Mouse (Mus musculus) kidney, postnatal 0 days (tissue): ENCODE results near the gene Slc24a1. TPM values are rescaled to one million over a fixed set of nuclear protein-coding genes. Genes with fewer than 3 reads are reported as not detected.

ENCODE experiments used
- ATAC-seq: fragments of 200-750 bp; cut with Nextera tagmentation; replicated peaks from 2 replicates; pipeline ENCODE4 v1.8.0; 2017; ENCODE audit warnings: low read depth, moderate number of reproducible peaks, moderate TSS enrichment, moderate library complexity; ENCODE audit not compliant: low FRiP score
- DNase-seq: peaks from one replicate; pipeline ENCODE4 v3.0.0-alpha.2; 2016; ENCODE audit warnings: low spot score
- H3K27ac ChIP-seq: fragments of 300-500 bp; sonication (generic); 2 replicates; pipeline ENCODE4 v1.5.1; 2014; ENCODE audit warnings: mild to moderate bottlenecking
- H3K27me3 ChIP-seq: fragments of 300-500 bp; sonication (generic); 2 replicates; pipeline ENCODE4 v1.6.1; 2014; ENCODE audit warnings: low read length, mixed read lengths; ENCODE audit not compliant: insufficient read depth
- H3K36me3 ChIP-seq: fragments of 300-500 bp; sonication (generic); 2 replicates; pipeline ENCODE4 v1.6.1; 2014; ENCODE audit warnings: low read length, mixed read lengths; ENCODE audit not compliant: insufficient read depth
- H3K4me1 ChIP-seq: fragments of 300-500 bp; sonication (generic); replicated peaks from 2 replicates; pipeline ENCODE4 v1.6.1; 2014; ENCODE audit warnings: antibody characterized with exemption, low read length, mixed read lengths; ENCODE audit not compliant: insufficient read depth
- H3K4me2 ChIP-seq: fragments of 300-500 bp; sonication (generic); 2 replicates; pipeline ENCODE4 v1.6.1; 2014; ENCODE audit warnings: mild to moderate bottlenecking, low read length, moderate library complexity, mixed read lengths
- H3K4me3 ChIP-seq: fragments of 300-500 bp; sonication (generic); replicated peaks from 2 replicates; pipeline ENCODE4 v1.5.1; 2014; ENCODE audit warnings: low read depth, low read length
- H3K9ac ChIP-seq: fragments of 300-500 bp; sonication (generic); 2 replicates; pipeline ENCODE4 v1.6.1; 2014; ENCODE audit warnings: low read depth, low read length
- H3K9me3 ChIP-seq: fragments of 300-500 bp; sonication (generic); replicated peaks from 2 replicates; pipeline ENCODE4 v1.6.1; 2016; ENCODE audit warnings: low read length, inconsistent platforms, mixed read lengths
- CTCF ChIP-seq: IDR thresholded peaks from 2 replicates; pipeline ENCODE4 v1.5.1; 2016; ENCODE audit warnings: antibody characterized with exemption, low read depth, mild to moderate bottlenecking, moderate library complexity
- WGBS: fragments of 180-500 bp; shearing (Covaris S2); extraction: QIAGEN DNeasy Blood & Tissue Kit; methylation state at CpG from one replicate; pipeline ENCODE4 v1.1.7; 2014; 5-methylcytosine and 5-hydroxymethylcytosine counted together
- microRNA-seq: library from miRNA; unstranded; fragments of <30 nt; microRNA quantifications from one replicate; pipeline ENCODE4, GENCODE M21; 2016
- polyA plus RNA-seq: library from polyadenylated mRNA; unstranded; fragments of >200 nt; fragmentation: Nextera tagmentation; extraction: Ambion mirVana; gene quantifications from 2 replicates; pipeline ENCODE4 v1.2.1, GENCODE M21; 2015

The Slc24a1 gene
- polyA plus RNA-seq, 1 experiment from 2014 or later: not detected

- DNase-seq: no peak
- 90% methylated on average over 10 of the region's 10 CpGs for WGBS
- no peaks in the 10 kb centered on the region for H3K4me1 ChIP-seq
These were observed 54.8 kb downstream of the Slc24a1 start for GRCm38 (mm10) chr9:64896605-64897004.

GRCm38 (mm10) chr9:64886008-64886407, 65.4 kb downstream of the Slc24a1 start:
- Histone ChIP-seq H3K9ac (no peak overlapping the region), H3K36me3 (no peaks in the 10 kb centered on the region), H3K4me1 (no peaks in the 10 kb centered on the region), H3K27me3 (no peaks in the 10 kb centered on the region), H3K27ac (no peak overlapping the region), H3K9me3 (no peaks in the 10 kb centered on the region), H3K4me3 (no peak overlapping the region), H3K4me2 (no peak overlapping the region)
- DNase-seq: no peak
- TF ChIP-seq CTCF: no peak
- 90% methylated on average over 5 of the region's 5 CpGs for WGBS
- no peak for ATAC-seq

More at GRCm38 (mm10) chr9:64896605-64897004, 54.8 kb downstream of the Slc24a1 start:
- Histone ChIP-seq H3K4me3 (no peak overlapping the region), H3K27ac (no peak overlapping the region), H3K36me3 (peaks cover 8% of the 10 kb centered on the region; the same call in 1 of the 2 replicates), H3K27me3 (no peaks in the 10 kb centered on the region), H3K9me3 (no peaks in the 10 kb centered on the region), H3K4me2 (no peak overlapping the region), H3K9ac (no peak overlapping the region)
- no peak for ATAC-seq
- no peak for TF ChIP-seq CTCF

Small RNA genes within 50 kb of the gene (microRNA-seq; reads per million reads assigned to microRNA genes)
- not detected for gene Gm25640

Other genes with a start within 250 kb of the Slc24a1 start
- 1,132 and 1,149 TPM in 2 replicates for gene Rab11a, start 213.8 kb downstream of the Slc24a1 start, polyA plus RNA-seq
- gene Dennd4a, start 140.3 kb downstream of the Slc24a1 start, polyA plus RNA-seq: 2.7 and 3.6 TPM in 2 replicates
- 45.3 and 47.1 TPM in 2 replicates for gene Ints14, start 9.3 kb upstream of the Slc24a1 start, polyA plus RNA-seq
- 68.2 and 78.1 TPM in 2 replicates for gene Hacd3, start 70.1 kb upstream of the Slc24a1 start, polyA plus RNA-seq
- 22.9 and 23.2 TPM in 2 replicates for gene Dpp8, start 80.8 kb upstream of the Slc24a1 start, polyA plus RNA-seq
- 4.9 and 5.2 TPM in 2 replicates for gene Igdcc4, start 149.9 kb upstream of the Slc24a1 start, polyA plus RNA-seq
- 2.2 and 2.4 TPM in 2 replicates for gene Igdcc3, start 189.6 kb upstream of the Slc24a1 start, polyA plus RNA-seq
- 8.4 and 8.6 TPM in 2 replicates for gene Parp16, start 243.7 kb upstream of the Slc24a1 start, polyA plus RNA-seq